Mouse (Mus musculus): Measurements from ENCODE around the gene Saa1. TPM values are rescaled to one million over a fixed set of nuclear protein-coding genes. Genes with fewer than 3 reads are reported as not detected.
A peak's percentile ranks its signal among the peaks of the same experiment; 100 is the strongest.

The Saa1 gene
- polyA plus RNA-seq, 1 experiment from 2014 or later = not detected

GRCm38 (mm10) chr7:46723849-46724248, 18.9 kb downstream of the Saa1 start:
- no peak for ATAC-seq (ENCODE audit: low FRiP score)
- no peak overlapping the region for H3K9ac ChIP-seq
- H3K4me2 ChIP-seq (replicated peaks) = no peak overlapping the region
- DNase-seq (ENCODE audit: low spot score) = no peak
- no peak overlapping the region for H3K4me3 ChIP-seq (replicated peaks; ENCODE audit: low read length)
- no peaks in the 10 kb centered on the region for H3K27me3 ChIP-seq (ENCODE audit: control insufficient read depth, insufficient read depth, low read length)
- 90% methylated on average over 3 of the region's 3 CpGs for WGBS
- no peaks in the 10 kb centered on the region for H3K4me1 ChIP-seq (replicated peaks; ENCODE audit: control insufficient read depth, insufficient read depth, low read length)
- no peaks in the 10 kb centered on the region for H3K36me3 ChIP-seq (replicated peaks; ENCODE audit: control insufficient read depth, insufficient read depth)
- H3K27ac ChIP-seq = no peak overlapping the region
- H3K9me3 ChIP-seq (ENCODE audit: control insufficient read depth, low read length) = no peaks in the 10 kb centered on the region

- H3K27me3 ChIP-seq (ENCODE audit: control insufficient read depth, insufficient read depth, low read length) = no peaks in the 10 kb centered on the region
- DNase-seq (ENCODE audit: low spot score) (no peak), ATAC-seq (ENCODE audit: low FRiP score) (no peak)
- H3K36me3 ChIP-seq (replicated peaks; ENCODE audit: control insufficient read depth, insufficient read depth) = no peaks in the 10 kb centered on the region
- no peak overlapping the region for H3K27ac ChIP-seq
- H3K4me3 ChIP-seq (replicated peaks; ENCODE audit: low read length) = no peak overlapping the region
- no peak overlapping the region for H3K4me2 ChIP-seq (replicated peaks)
- H3K9ac ChIP-seq = no peak overlapping the region
- WGBS = 98% methylated on average over 6 of the region's 6 CpGs
- H3K9me3 ChIP-seq (ENCODE audit: control insufficient read depth, low read length) = no peaks in the 10 kb centered on the region
- H3K4me1 ChIP-seq (replicated peaks; ENCODE audit: control insufficient read depth, insufficient read depth, low read length) = no peaks in the 10 kb centered on the region
These were observed 19.4 kb downstream of the Saa1 start for GRCm38 (mm10) chr7:46723354-46723753.

GRCm38 (mm10) chr7:46720460-46720859, 22.3 kb downstream of the Saa1 start:
- Histone ChIP-seq H3K4me2 (replicated peaks) (no peak overlapping the region), H3K9me3 (ENCODE audit: control insufficient read depth, low read length) (no peaks in the 10 kb centered on the region), H3K27me3 (ENCODE audit: control insufficient read depth, insufficient read depth, low read length) (no peaks in the 10 kb centered on the region), H3K4me1 (replicated peaks; ENCODE audit: control insufficient read depth, insufficient read depth, low read length) (no peaks in the 10 kb centered on the region), H3K27ac (no peak overlapping the region), H3K4me3 (replicated peaks; ENCODE audit: low read length) (no peak overlapping the region), H3K9ac (no peak overlapping the region), H3K36me3 (replicated peaks; ENCODE audit: control insufficient read depth, insufficient read depth) (no peaks in the 10 kb centered on the region)
- no peak for DNase-seq (ENCODE audit: low spot score)
- ATAC-seq (ENCODE audit: low FRiP score) = no peak
- 81% methylated on average over 9 of the region's 9 CpGs for WGBS

GRCm38 (mm10) chr7:46719526-46719925, 23.3 kb downstream of the Saa1 start:
- DNase-seq (ENCODE audit: low spot score) (no peak), ATAC-seq (ENCODE audit: low FRiP score) (no peak)
- Histone ChIP-seq H3K9ac (no peak overlapping the region), H3K36me3 (replicated peaks; ENCODE audit: control insufficient read depth, insufficient read depth) (no peaks in the 10 kb centered on the region), H3K4me3 (replicated peaks; ENCODE audit: low read length) (no peak overlapping the region), H3K27me3 (ENCODE audit: control insufficient read depth, insufficient read depth, low read length) (no peaks in the 10 kb centered on the region), H3K9me3 (ENCODE audit: control insufficient read depth, low read length) (no peaks in the 10 kb centered on the region), H3K4me1 (replicated peaks; ENCODE audit: control insufficient read depth, insufficient read depth, low read length) (no peaks in the 10 kb centered on the region), H3K27ac (no peak overlapping the region), H3K4me2 (replicated peaks) (no peak overlapping the region)
- 85% methylated on average over 7 of the region's 7 CpGs for WGBS

GRCm38 (mm10) chr7:46718591-46719270, 24.0 kb downstream of the Saa1 start:
- Histone ChIP-seq H3K27ac (no peak overlapping the region), H3K9me3 (ENCODE audit: control insufficient read depth, low read length) (no peaks in the 10 kb centered on the region), H3K36me3 (replicated peaks; ENCODE audit: control insufficient read depth, insufficient read depth) (no peaks in the 10 kb centered on the region), H3K4me2 (replicated peaks) (no peak overlapping the region), H3K4me1 (replicated peaks; ENCODE audit: control insufficient read depth, insufficient read depth, low read length) (no peaks in the 10 kb centered on the region), H3K9ac (no peak overlapping the region), H3K27me3 (ENCODE audit: control insufficient read depth, insufficient read depth, low read length) (no peaks in the 10 kb centered on the region), H3K4me3 (replicated peaks; ENCODE audit: low read length) (no peak overlapping the region)
- peak; percentile 62; the same call in 1 of the 2 replicates for ATAC-seq (ENCODE audit: low FRiP score)
- WGBS = 83% methylated on average over 7 of the region's 7 CpGs
- DNase-seq (ENCODE audit: low spot score) = no peak

GRCm38 (mm10) chr7:46716897-46717296, 25.9 kb downstream of the Saa1 start:
- Histone ChIP-seq H3K36me3 (replicated peaks; ENCODE audit: control insufficient read depth, insufficient read depth) (no peaks in the 10 kb centered on the region), H3K27ac (no peak overlapping the region), H3K4me3 (replicated peaks; ENCODE audit: low read length) (no peak overlapping the region), H3K4me2 (replicated peaks) (no peak overlapping the region), H3K9ac (no peak overlapping the region), H3K27me3 (ENCODE audit: control insufficient read depth, insufficient read depth, low read length) (no peaks in the 10 kb centered on the region), H3K4me1 (replicated peaks; ENCODE audit: control insufficient read depth, insufficient read depth, low read length) (no peaks in the 10 kb centered on the region), H3K9me3 (ENCODE audit: control insufficient read depth, low read length) (no peaks in the 10 kb centered on the region)
- DNase-seq (ENCODE audit: low spot score) = no peak
- 67% methylated on average over 5 of the region's 5 CpGs for WGBS
- ATAC-seq (ENCODE audit: low FRiP score) = no peak

- Histone ChIP-seq H3K4me2 (replicated peaks) (no peak within 1 kb of the TSS), H3K9ac (no peak within 1 kb of the TSS), H3K27ac (no peak within 1 kb of the TSS), H3K27me3 (ENCODE audit: control insufficient read depth, insufficient read depth, low read length) (no peaks in the 10 kb centered on the region), H3K9me3 (ENCODE audit: control insufficient read depth, low read length) (no peaks in the 10 kb centered on the region), H3K36me3 (replicated peaks; ENCODE audit: control insufficient read depth, insufficient read depth) (no peaks in the 10 kb centered on the region), H3K4me3 (replicated peaks; ENCODE audit: low read length) (no peak within 1 kb of the TSS), H3K4me1 (replicated peaks; ENCODE audit: control insufficient read depth, insufficient read depth, low read length) (no peaks in the 10 kb centered on the region)
- ATAC-seq (ENCODE audit: low FRiP score) = no peak
- 93% methylated on average over 5 of the region's 5 CpGs for WGBS
- no peak for DNase-seq (ENCODE audit: low spot score)
These were observed 27.2 kb downstream of the Saa1 start, which contains the start of gene Saa3 for GRCm38 (mm10) chr7:46715600-46715999. TSS of gene Saa3 (minus strand) at chr7:46715700.

- Histone ChIP-seq H3K4me2 (replicated peaks) (no peak overlapping the region), H3K27me3 (ENCODE audit: control insufficient read depth, insufficient read depth, low read length) (no peaks in the 10 kb centered on the region), H3K4me1 (replicated peaks; ENCODE audit: control insufficient read depth, insufficient read depth, low read length) (peaks cover 4% of the 10 kb centered on the region), H3K4me3 (replicated peaks; ENCODE audit: low read length) (no peak overlapping the region), H3K36me3 (replicated peaks; ENCODE audit: control insufficient read depth, insufficient read depth) (no peaks in the 10 kb centered on the region), H3K27ac (no peak overlapping the region), H3K9ac (no peak overlapping the region), H3K9me3 (ENCODE audit: control insufficient read depth, low read length) (no peaks in the 10 kb centered on the region)
- DNase-seq (ENCODE audit: low spot score) (peak; percentile 60), ATAC-seq (ENCODE audit: low FRiP score) (no peak)
- 32% methylated on average over 6 of the region's 6 CpGs for WGBS
These were observed 28.3 kb downstream of the Saa1 start for GRCm38 (mm10) chr7:46714518-46714917.

GRCm38 (mm10) chr7:46712250-46712649, 30.5 kb downstream of the Saa1 start:
- WGBS = 81% methylated on average over 6 of the region's 6 CpGs
- Histone ChIP-seq H3K9me3 (ENCODE audit: control insufficient read depth, low read length) (no peaks in the 10 kb centered on the region), H3K4me3 (replicated peaks; ENCODE audit: low read length) (no peak overlapping the region), H3K36me3 (replicated peaks; ENCODE audit: control insufficient read depth, insufficient read depth) (0 out of 2 replicates have a peak, but pooled peaks cover 3% of the 10 kb centered on the region), H3K4me2 (replicated peaks) (no peak overlapping the region), H3K27me3 (ENCODE audit: control insufficient read depth, insufficient read depth, low read length) (no peaks in the 10 kb centered on the region), H3K9ac (no peak overlapping the region), H3K4me1 (replicated peaks; ENCODE audit: control insufficient read depth, insufficient read depth, low read length) (peaks cover 7% of the 10 kb centered on the region), H3K27ac (no peak overlapping the region)
- ATAC-seq (ENCODE audit: low FRiP score) (no peak), DNase-seq (ENCODE audit: low spot score) (no peak)
